ENCODE assay signal across 8 mouse cellular contexts in the genomic region with DNA sequence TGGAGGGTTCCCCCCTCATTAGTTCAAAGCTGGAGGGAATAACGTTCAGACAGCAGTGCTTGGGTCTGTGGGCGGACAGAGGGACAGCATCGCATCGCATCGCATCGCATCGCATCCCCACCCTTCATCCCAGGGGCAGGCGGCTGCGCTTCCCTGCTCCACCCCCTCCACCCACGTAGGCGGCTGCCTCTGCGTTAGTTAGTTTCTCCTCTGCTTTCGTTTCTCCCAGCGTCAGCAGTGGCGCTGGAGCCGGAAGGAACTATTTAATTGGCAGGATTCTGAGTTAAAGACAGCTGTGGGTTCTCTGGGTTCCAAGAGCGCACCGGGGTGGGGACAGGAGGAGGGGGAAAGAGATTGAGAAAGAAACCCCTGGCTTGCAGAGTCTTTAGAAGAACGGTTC.
DNase-seq lines count a peak whose midpoint lies in the region; ATAC-seq and TF ChIP-seq lines count a peak whose summit lies in the region.

No protein-coding gene starts in this region.

- H3K27me3 ChIP-seq in forebrain, embryonic 12.5 days, result peaks cover 73% of the 10 kb centered on the region
- peaks cover 49% of the 10 kb centered on the region for H3K27me3 ChIP-seq in heart, postnatal 0 days (ENCODE audit: control insufficient read depth, insufficient read depth, low read length)
- H3K27me3 ChIP-seq in stomach, embryonic 16.5 days (ENCODE audit: control insufficient read depth, insufficient read depth, low read length), result peaks cover 13% of the 10 kb centered on the region

- no peak overlapping the region for H3K27ac ChIP-seq in forebrain, embryonic 12.5 days
- no peak overlapping the region for H3K27ac ChIP-seq in heart, postnatal 0 days (ENCODE audit: low read depth)
- no peak overlapping the region for H3K27ac ChIP-seq in stomach, embryonic 16.5 days (ENCODE audit: low read length)

- H3K4me1 ChIP-seq in forebrain, embryonic 12.5 days, result peaks cover 27% of the 10 kb centered on the region
- no peaks in the 10 kb centered on the region for H3K4me1 ChIP-seq in heart, postnatal 0 days (ENCODE audit: control insufficient read depth, insufficient read depth)
- peaks cover 17% of the 10 kb centered on the region for H3K4me1 ChIP-seq in stomach, embryonic 16.5 days (ENCODE audit: control insufficient read depth, insufficient read depth, low read length)

- 0 out of 2 replicates have a peak overlapping the region, but pooled peaks have one; percentile 17 for H3K9ac ChIP-seq in forebrain, embryonic 12.5 days
- no peak overlapping the region for H3K9ac ChIP-seq in heart, postnatal 0 days (replicated peaks; ENCODE audit: low read depth, low read length)
- H3K9ac ChIP-seq in stomach, embryonic 16.5 days (ENCODE audit: low read length), result peak overlapping the region; percentile 47

- no peak for TF ChIP-seq CTCF in heart, postnatal 0 days (IDR thresholded peaks at IDR 0.05; ENCODE audit: low read depth)

- TF ChIP-seq EP300 in heart, postnatal 0 days (IDR thresholded peaks at IDR 0.05; ENCODE audit: low read depth), result no peak

- ATAC-seq in frontal cortex, adult (ENCODE audit: low TSS enrichment), result 0 out of 2 replicates have a peak, but pooled peaks have one; percentile 36
- no peak for ATAC-seq in forebrain, embryonic 12.5 days (ENCODE audit: low FRiP score)
- ATAC-seq in heart, postnatal 0 days (ENCODE audit: insufficient read depth, low read depth), result 0 out of 2 replicates have a peak, but pooled peaks have one; percentile 20
- ATAC-seq in stomach, embryonic 16.5 days (ENCODE audit: insufficient read depth, low FRiP score), result peak; percentile 51; the same call in 1 of the 2 replicates

- H3K36me3 ChIP-seq in forebrain, embryonic 12.5 days (replicated peaks), result no peaks in the 10 kb centered on the region
- no peaks in the 10 kb centered on the region for H3K36me3 ChIP-seq in heart, postnatal 0 days (replicated peaks; ENCODE audit: control insufficient read depth, insufficient read depth, low read length)
- no peaks in the 10 kb centered on the region for H3K36me3 ChIP-seq in stomach, embryonic 16.5 days (ENCODE audit: control insufficient read depth, insufficient read depth, low read length)

- no peak for DNase-seq in frontal cortex, postnatal 14 days (ENCODE audit: low spot score in 2 of 2)
- DNase-seq in heart, postnatal 0 days (ENCODE audit: low spot score), result no peak
- DNase-seq in kidney, postnatal 25 days, result peak; percentile 52 to 78
- peak; percentile 56 for DNase-seq in lung, postnatal 36 days
- no peak for DNase-seq in spleen, postnatal 36 days (ENCODE audit: low spot score in 2 of 2)

- no peaks in the 10 kb centered on the region for H3K9me3 ChIP-seq in forebrain, embryonic 12.5 days
- H3K9me3 ChIP-seq in heart, postnatal 0 days (replicated peaks; ENCODE audit: control insufficient read depth, low read length), result no peaks in the 10 kb centered on the region
- H3K9me3 ChIP-seq in stomach, embryonic 16.5 days (replicated peaks; ENCODE audit: control insufficient read depth, low read length), result no peaks in the 10 kb centered on the region

- WGBS in forebrain, embryonic 12.5 days, result under 1% methylated on average over 15 of the region's 19 CpGs
- 3% methylated on average over 19 of the region's 19 CpGs for WGBS in heart, postnatal 0 days
- WGBS in stomach, embryonic 16.5 days, result 2% methylated on average over 19 of the region's 19 CpGs

- peak overlapping the region; percentile 48 for H3K4me2 ChIP-seq in forebrain, embryonic 12.5 days
- peak overlapping the region; percentile 45 for H3K4me2 ChIP-seq in heart, postnatal 0 days (ENCODE audit: low read depth, low read length)
- peak overlapping the region; percentile 49 for H3K4me2 ChIP-seq in stomach, embryonic 16.5 days (ENCODE audit: low read depth, low read length)

- peak overlapping the region; percentile 21 for H3K4me3 ChIP-seq in forebrain, embryonic 12.5 days (replicated peaks)
- peak overlapping the region; percentile 26 for H3K4me3 ChIP-seq in heart, postnatal 0 days (ENCODE audit: low read depth, low read length)
- peak overlapping the region; percentile 24 for H3K4me3 ChIP-seq in stomach, embryonic 16.5 days (replicated peaks; ENCODE audit: low read length)

Comparison
In these comparisons a context has a peak if more than half of its experiments do, and no peak if none do; other contexts are left out.
1. DNase-seq: peak in kidney, postnatal 25 days (2 of 2) and lung, postnatal 36 days (single experiment); none in frontal cortex, postnatal 14 days (0 of 2), heart, postnatal 0 days (single experiment) and spleen, postnatal 36 days (0 of 2).
2. Peak in every context shown above with its lines, with median percentiles within 50 percentile points of each other: H3K4me2 ChIP-seq and H3K4me3 ChIP-seq.